Mouse (Mus musculus) olfactory bulb, adult 2 months (tissue): ENCODE data around the gene Tmem98.

Source experiments
- CTCF ChIP-seq: fragments of 200-500 bp; IDR thresholded peaks from 2 replicates; pipeline ENCODE4 v1.5.1; 2012; ENCODE audit warnings: low read depth, mild to moderate bottlenecking, low read length, moderate library complexity; ENCODE audit not compliant: insufficient read depth
- POLR2A ChIP-seq: fragments of 200-500 bp; IDR thresholded peaks from 2 replicates; pipeline ENCODE4 v1.6.1; 2012; ENCODE audit warnings: mild to moderate bottlenecking, low read depth, low read length, moderate library complexity; ENCODE audit not compliant: insufficient read depth

- TF ChIP-seq POLR2A (no peak), CTCF (no peak)
Measured at GRCm38 (mm10) chr11:80802706-80803105, 7.3 kb upstream of the Tmem98 start.
